Mouse (Mus musculus): ENCODE results near the gene Myo1g. TPM values are rescaled to one million over a fixed set of nuclear protein-coding genes. Genes with fewer than 3 reads are reported as not detected.
A peak's percentile ranks its signal among the peaks of the same experiment; 100 is the strongest.

Myo1g gene
- polyA plus RNA-seq, 1 experiment, result 0.04 TPM

GRCm38 (mm10) chr11:6489691-6490503 lies 30.9 kb downstream of the Myo1g start:
- Histone ChIP-seq H3K4me3 (ENCODE audit: insufficient read depth, poor library complexity, severe bottlenecking) (no peak overlapping the region), H3K79me3 (ENCODE audit: low read depth) (no peaks in the 10 kb centered on the region), H3K79me2 (ENCODE audit: control insufficient read depth, insufficient read depth) (no peaks in the 10 kb centered on the region), H3ac (ENCODE audit: control insufficient read depth, insufficient read length, low read depth) (no peak overlapping the region), H3K36me3 (ENCODE audit: control insufficient read depth, insufficient read depth) (no peaks in the 10 kb centered on the region), H3K27me3 (ENCODE audit: control insufficient read depth, insufficient read depth, insufficient read length) (no peaks in the 10 kb centered on the region)
- TF ChIP-seq CEBPB (IDR thresholded peaks at IDR 0.05; ENCODE audit: low read depth) (no peak), FOSL1 (IDR thresholded peaks at IDR 0.05; ENCODE audit: insufficient read depth, low read length, poor library complexity, severe bottlenecking) (no peak), MAX (IDR thresholded peaks at IDR 0.05) (no peak), CTCF (IDR thresholded peaks at IDR 0.05; ENCODE audit: control insufficient read depth, insufficient read depth, insufficient read length) (peak; percentile 57), USF1 (IDR thresholded peaks at IDR 0.05; ENCODE audit: low read depth) (no peak), MYOD1 (IDR thresholded peaks at IDR 0.05; ENCODE audit: control insufficient read depth, insufficient read length, low read depth) (peak; percentile 29)

DNA sequence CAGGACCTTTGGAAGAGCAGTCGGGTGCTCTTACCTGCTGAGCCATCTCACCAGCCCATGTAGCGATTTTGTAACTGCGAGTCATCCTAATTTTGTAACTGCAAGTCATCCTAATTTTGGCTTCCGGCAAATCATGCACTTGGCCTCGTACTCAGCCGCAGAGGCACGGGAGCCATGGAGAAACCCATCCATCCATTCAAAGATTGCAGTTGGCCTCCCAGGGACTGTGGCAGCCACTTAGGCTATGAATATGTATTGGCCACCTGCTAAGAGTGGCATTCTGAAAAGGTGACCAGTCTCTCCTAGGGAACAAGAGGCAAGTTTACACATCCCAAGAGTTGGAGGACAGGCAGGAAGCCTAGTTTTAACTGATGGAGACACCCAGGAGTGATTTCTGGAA lies 31.5 kb downstream of the Myo1g start:
- no peaks in the 10 kb centered on the region for H3K27me3 ChIP-seq (ENCODE audit: control insufficient read depth, insufficient read depth, insufficient read length)
- no peak overlapping the region for H3K4me3 ChIP-seq (ENCODE audit: insufficient read depth, poor library complexity, severe bottlenecking)
- H3K79me3 ChIP-seq (ENCODE audit: low read depth), result no peaks in the 10 kb centered on the region
- H3K36me3 ChIP-seq (ENCODE audit: control insufficient read depth, insufficient read depth), result no peaks in the 10 kb centered on the region
- H3K79me2 ChIP-seq (ENCODE audit: control insufficient read depth, insufficient read depth), result no peaks in the 10 kb centered on the region
- no peak overlapping the region for H3ac ChIP-seq (ENCODE audit: control insufficient read depth, insufficient read length, low read depth)
- TF ChIP-seq MAX (IDR thresholded peaks at IDR 0.05) (no peak), CEBPB (IDR thresholded peaks at IDR 0.05; ENCODE audit: low read depth) (peak; percentile 11)

DNA sequence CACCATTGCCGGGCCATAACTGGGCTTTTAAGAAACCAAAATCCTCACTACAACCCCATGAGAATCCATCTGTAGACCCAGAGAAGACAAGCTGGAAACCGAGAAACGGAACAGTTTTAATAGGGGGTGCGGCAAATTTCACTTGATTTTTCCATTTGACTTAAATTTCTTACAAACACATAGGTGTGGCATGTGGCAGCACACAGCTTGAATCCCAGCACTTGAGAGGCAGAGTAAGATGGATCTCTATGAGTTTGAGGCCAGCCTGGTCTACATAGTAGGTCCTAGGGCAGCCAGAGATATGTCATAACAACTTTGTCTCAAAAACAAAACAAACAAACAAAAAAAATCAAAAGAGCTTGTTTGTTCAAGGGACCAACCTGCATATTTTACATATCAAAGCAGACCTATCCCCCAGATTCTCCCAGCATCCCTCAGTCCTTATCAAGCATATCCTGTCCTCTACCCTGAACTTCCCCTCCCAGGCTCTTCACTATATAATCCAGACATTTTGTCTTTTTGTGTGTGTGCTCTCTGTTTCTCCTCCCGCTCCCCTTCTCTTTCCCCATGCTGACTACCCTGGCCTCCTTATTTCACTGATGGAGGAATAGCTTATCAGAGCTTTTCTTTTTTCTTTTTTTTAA lies 32.6 kb downstream of the Myo1g start:
- Histone ChIP-seq H3K79me3 (ENCODE audit: low read depth) (no peaks in the 10 kb centered on the region), H3ac (ENCODE audit: control insufficient read depth, insufficient read length, low read depth) (no peak overlapping the region), H3K4me3 (ENCODE audit: insufficient read depth, poor library complexity, severe bottlenecking) (no peak overlapping the region), H3K27me3 (ENCODE audit: control insufficient read depth, insufficient read depth, insufficient read length) (no peaks in the 10 kb centered on the region), H3K36me3 (ENCODE audit: control insufficient read depth, insufficient read depth) (no peaks in the 10 kb centered on the region), H3K79me2 (ENCODE audit: control insufficient read depth, insufficient read depth) (no peaks in the 10 kb centered on the region)
- TF ChIP-seq MAX (IDR thresholded peaks at IDR 0.05) (no peak), MYOG (IDR thresholded peaks at IDR 0.05; ENCODE audit: control insufficient read depth, extremely low read depth, insufficient read length) (no peak), MYOD1 (IDR thresholded peaks at IDR 0.05; ENCODE audit: control insufficient read depth, insufficient read length, low read depth) (no peak), USF1 (IDR thresholded peaks at IDR 0.05; ENCODE audit: low read depth) (no peak), FOSL1 (IDR thresholded peaks at IDR 0.05; ENCODE audit: insufficient read depth, low read length, poor library complexity, severe bottlenecking) (no peak), CEBPB (IDR thresholded peaks at IDR 0.05; ENCODE audit: low read depth) (no peak), CTCF (IDR thresholded peaks at IDR 0.05; ENCODE audit: control insufficient read depth, insufficient read depth, insufficient read length) (no peak)

DNA sequence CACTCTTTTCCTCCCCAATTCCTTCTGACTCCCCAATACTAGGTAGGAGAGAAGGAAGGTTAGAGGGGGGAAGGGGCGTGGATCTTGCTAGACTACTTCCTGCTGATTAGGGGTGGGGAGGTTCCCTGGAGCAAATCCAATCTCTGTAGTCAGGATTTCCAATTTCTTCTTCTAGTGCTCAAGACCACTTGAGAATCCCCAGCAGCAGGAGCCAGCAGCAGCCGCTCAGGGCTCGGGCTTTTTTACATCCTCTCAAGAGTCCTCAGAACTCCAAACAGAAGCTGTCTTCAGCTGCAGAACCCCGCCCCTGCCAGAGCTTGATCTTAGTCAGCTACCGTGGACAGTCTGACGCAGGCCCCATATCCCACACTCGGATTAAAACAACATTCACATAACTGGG lies 33.3 kb downstream of the Myo1g start:
- no peaks in the 10 kb centered on the region for H3K79me3 ChIP-seq (ENCODE audit: low read depth)
- TF ChIP-seq MYOG (IDR thresholded peaks at IDR 0.05; ENCODE audit: control insufficient read depth, extremely low read depth, insufficient read length), result no peak
- no peak for TF ChIP-seq CTCF (IDR thresholded peaks at IDR 0.05; ENCODE audit: control insufficient read depth, insufficient read depth, insufficient read length)
- TF ChIP-seq CEBPB (IDR thresholded peaks at IDR 0.05; ENCODE audit: low read depth), result no peak
- TF ChIP-seq FOSL1 (IDR thresholded peaks at IDR 0.05; ENCODE audit: insufficient read depth, low read length, poor library complexity, severe bottlenecking), result no peak
- no peak for TF ChIP-seq MYOD1 (IDR thresholded peaks at IDR 0.05; ENCODE audit: control insufficient read depth, insufficient read length, low read depth)
- no peak overlapping the region for H3K4me3 ChIP-seq (ENCODE audit: insufficient read depth, poor library complexity, severe bottlenecking)
- no peak overlapping the region for H3ac ChIP-seq (ENCODE audit: control insufficient read depth, insufficient read length, low read depth)
- H3K27me3 ChIP-seq (ENCODE audit: control insufficient read depth, insufficient read depth, insufficient read length), result no peaks in the 10 kb centered on the region
- no peaks in the 10 kb centered on the region for H3K79me2 ChIP-seq (ENCODE audit: control insufficient read depth, insufficient read depth)
- no peaks in the 10 kb centered on the region for H3K36me3 ChIP-seq (ENCODE audit: control insufficient read depth, insufficient read depth)

- no peaks in the 10 kb centered on the region for H3K36me3 ChIP-seq (ENCODE audit: control insufficient read depth, insufficient read depth)
- TF ChIP-seq MYOG (IDR thresholded peaks at IDR 0.05; ENCODE audit: control insufficient read depth, extremely low read depth, insufficient read length) (no peak), FOSL1 (IDR thresholded peaks at IDR 0.05; ENCODE audit: insufficient read depth, low read length, poor library complexity, severe bottlenecking) (no peak), MAX (IDR thresholded peaks at IDR 0.05) (no peak), CTCF (IDR thresholded peaks at IDR 0.05; ENCODE audit: control insufficient read depth, insufficient read depth, insufficient read length) (no peak), USF1 (IDR thresholded peaks at IDR 0.05; ENCODE audit: low read depth) (no peak), CEBPB (IDR thresholded peaks at IDR 0.05; ENCODE audit: low read depth) (no peak), MYOD1 (IDR thresholded peaks at IDR 0.05; ENCODE audit: control insufficient read depth, insufficient read length, low read depth) (no peak)
- no peaks in the 10 kb centered on the region for H3K79me2 ChIP-seq (ENCODE audit: control insufficient read depth, insufficient read depth)
- no peak overlapping the region for H3ac ChIP-seq (ENCODE audit: control insufficient read depth, insufficient read length, low read depth)
- H3K79me3 ChIP-seq (ENCODE audit: low read depth), result no peaks in the 10 kb centered on the region
- no peaks in the 10 kb centered on the region for H3K27me3 ChIP-seq (ENCODE audit: control insufficient read depth, insufficient read depth, insufficient read length)
- H3K4me3 ChIP-seq (ENCODE audit: insufficient read depth, poor library complexity, severe bottlenecking), result no peak overlapping the region
These were observed 33.8 kb downstream of the Myo1g start for GRCm38 (mm10) chr11:6486916-6487315.

Measured in C2C12 (cell line).